Mouse (Mus musculus) heart, embryonic 12.5 days (tissue): ENCODE data around the gene Inpp5k. TPM values are rescaled to one million over a fixed set of nuclear protein-coding genes. Genes with fewer than 3 reads are reported as not detected.

Experiments
- ATAC-seq: fragments of 200-750 bp; cut with Nextera tagmentation; 2 replicates; pipeline ENCODE4 v1.8.0; 2017; ENCODE audit warnings: moderate TSS enrichment, moderate library complexity; ENCODE audit not compliant: insufficient number of reproducible peaks, low FRiP score
- H3K27ac ChIP-seq: fragments of 300-500 bp; sonication (generic); 2 replicates; pipeline ENCODE4 v1.5.1; 2016; ENCODE audit warnings: mild to moderate bottlenecking, moderate library complexity; ENCODE audit not compliant: poor library complexity, severe bottlenecking
- H3K27me3 ChIP-seq: fragments of 300-500 bp; sonication (generic); replicated peaks from 2 replicates; pipeline ENCODE4 v1.6.1; 2016; ENCODE audit warnings: mild to moderate bottlenecking, moderate library complexity
- H3K36me3 ChIP-seq: fragments of 300-500 bp; sonication (generic); 2 replicates; pipeline ENCODE4 v1.6.1; 2016; ENCODE audit warnings: mild to moderate bottlenecking, moderate library complexity
- H3K4me1 ChIP-seq: fragments of 300-500 bp; sonication (generic); replicated peaks from 2 replicates; pipeline ENCODE4 v1.6.1; 2016; ENCODE audit warnings: mild to moderate bottlenecking
- H3K4me2 ChIP-seq: fragments of 300-500 bp; sonication (generic); 2 replicates; pipeline ENCODE4 v1.6.1; 2016; ENCODE audit warnings: mild to moderate bottlenecking, moderate library complexity
- H3K4me3 ChIP-seq: fragments of 300-500 bp; sonication (generic); 2 replicates; pipeline ENCODE4 v1.5.1; 2016; ENCODE audit warnings: mild to moderate bottlenecking
- H3K9ac ChIP-seq: fragments of 300-500 bp; sonication (generic); 2 replicates; pipeline ENCODE4 v1.6.1; 2016; ENCODE audit warnings: mild to moderate bottlenecking, moderate library complexity
- H3K9me3 ChIP-seq: fragments of 300-500 bp; sonication (generic); replicated peaks from 2 replicates; pipeline ENCODE4 v1.6.1; 2016; ENCODE audit warnings: mild to moderate bottlenecking, moderate library complexity
- WGBS: fragments of 180-500 bp; shearing (Covaris S2); methylation state at CpG from one replicate; pipeline ENCODE4 v1.1.7; 2016; 5-methylcytosine and 5-hydroxymethylcytosine counted together
- polyA plus RNA-seq: library from polyadenylated mRNA; unstranded; fragments of >200 nt; fragmentation: Nextera tagmentation; extraction: Ambion mirVana; gene quantifications from 2 replicates; pipeline ENCODE4 v1.2.1, GENCODE M21; 2016

Gene Inpp5k
- polyA plus RNA-seq, 1 experiment from 2014 or later: 17.3 TPM

- ATAC-seq: no peak
- Histone ChIP-seq H3K4me3 (no peak overlapping the region), H3K4me2 (no peak overlapping the region), H3K27me3 (no peaks in the 10 kb centered on the region), H3K4me1 (no peaks in the 10 kb centered on the region), H3K9me3 (no peaks in the 10 kb centered on the region), H3K9ac (no peak overlapping the region), H3K36me3 (peaks cover 94% of the 10 kb centered on the region), H3K27ac (no peak overlapping the region)
- 88% methylated on average over 11 of the region's 11 CpGs for WGBS
These were observed 38.5 kb downstream of the Inpp5k start for GRCm38 (mm10) chr11:75669176-75669852.

- no peak overlapping the region for H3K4me2 ChIP-seq
- WGBS: 92% methylated on average over 12 of the region's 12 CpGs
- H3K36me3 ChIP-seq: peaks cover 90% of the 10 kb centered on the region
- H3K27ac ChIP-seq: no peak overlapping the region
- H3K4me3 ChIP-seq: no peak overlapping the region
- H3K9ac ChIP-seq: no peak overlapping the region
- ATAC-seq: no peak
- no peaks in the 10 kb centered on the region for H3K4me1 ChIP-seq
- no peaks in the 10 kb centered on the region for H3K9me3 ChIP-seq
- no peaks in the 10 kb centered on the region for H3K27me3 ChIP-seq
These were observed 39.0 kb downstream of the Inpp5k start for GRCm38 (mm10) chr11:75669853-75670200.

GRCm38 (mm10) chr11:75671426-75672180 is 40.8 kb downstream of the Inpp5k start:
- Histone ChIP-seq H3K9ac (no peak overlapping the region), H3K4me3 (no peak overlapping the region), H3K4me1 (no peaks in the 10 kb centered on the region), H3K4me2 (no peak overlapping the region), H3K9me3 (no peaks in the 10 kb centered on the region), H3K36me3 (peaks cover 74% of the 10 kb centered on the region), H3K27me3 (no peaks in the 10 kb centered on the region), H3K27ac (no peak overlapping the region)
- 0 out of 2 replicates have a peak, but pooled peaks have one; percentile 15 for ATAC-seq
- 89% methylated on average over 22 of the region's 22 CpGs for WGBS

- Histone ChIP-seq H3K9me3 (no peaks in the 10 kb centered on the region), H3K27me3 (no peaks in the 10 kb centered on the region), H3K9ac (no peak overlapping the region), H3K4me3 (no peak overlapping the region), H3K27ac (no peak overlapping the region), H3K4me1 (0 out of 2 replicates have a peak, but pooled peaks cover under 1% of the 10 kb centered on the region), H3K36me3 (peaks cover 57% of the 10 kb centered on the region), H3K4me2 (no peak overlapping the region)
- WGBS: 94% methylated on average over 5 of the region's 5 CpGs
- no peak for ATAC-seq
These were observed 42.6 kb downstream of the Inpp5k start for GRCm38 (mm10) chr11:75673411-75673810.

GRCm38 (mm10) chr11:75674875-75675274 is 44.1 kb downstream of the Inpp5k start:
- ATAC-seq: no peak
- H3K4me2 ChIP-seq: no peak overlapping the region
- H3K27ac ChIP-seq: no peak overlapping the region
- H3K4me1 ChIP-seq: 0 out of 2 replicates have a peak, but pooled peaks cover 3% of the 10 kb centered on the region
- no peak overlapping the region for H3K9ac ChIP-seq
- no peaks in the 10 kb centered on the region for H3K27me3 ChIP-seq
- H3K9me3 ChIP-seq: no peaks in the 10 kb centered on the region
- peaks cover 42% of the 10 kb centered on the region for H3K36me3 ChIP-seq
- no peak overlapping the region for H3K4me3 ChIP-seq
- WGBS: 84% methylated on average over 3 of the region's 3 CpGs

GRCm38 (mm10) chr11:75677881-75678746 is 47.3 kb downstream of the Inpp5k start:
- H3K36me3 ChIP-seq: peaks cover 18% of the 10 kb centered on the region

GRCm38 (mm10) chr11:75678747-75679438 is 48.1 kb downstream of the Inpp5k start, which contains the start of gene Crk:
TSS of gene Crk (plus strand) at chr11:75679259.
- H3K4me3 ChIP-seq: peak within 1 kb of the TSS; percentile 94
- H3K9ac ChIP-seq: peak within 1 kb of the TSS; percentile 97
- H3K9me3 ChIP-seq: no peaks in the 10 kb centered on the region
- H3K27ac ChIP-seq: peak within 1 kb of the TSS; percentile 93
- no peaks in the 10 kb centered on the region for H3K27me3 ChIP-seq
- peak; percentile 98 for ATAC-seq
- H3K4me1 ChIP-seq: peaks cover 17% of the 10 kb centered on the region
- peak within 1 kb of the TSS; percentile 75 for H3K4me2 ChIP-seq
- peaks cover 18% of the 10 kb centered on the region for H3K36me3 ChIP-seq
- under 1% methylated on average over 55 of the region's 55 CpGs for WGBS

More at GRCm38 (mm10) chr11:75677881-75678746, 47.3 kb downstream of the Inpp5k start:
- ATAC-seq: no peak
- no peaks in the 10 kb centered on the region for H3K9me3 ChIP-seq
- H3K4me2 ChIP-seq: peak overlapping the region; percentile 75
- peaks cover 17% of the 10 kb centered on the region for H3K4me1 ChIP-seq
- peak overlapping the region; percentile 93 for H3K27ac ChIP-seq
- WGBS: 78% methylated on average over 3 of the region's 3 CpGs
- no peaks in the 10 kb centered on the region for H3K27me3 ChIP-seq
- H3K9ac ChIP-seq: peak overlapping the region; percentile 64
- H3K4me3 ChIP-seq: peak overlapping the region; percentile 94

- Histone ChIP-seq H3K4me2 (peak overlapping the region; percentile 75), H3K4me3 (peak overlapping the region; percentile 94), H3K4me1 (peaks cover 17% of the 10 kb centered on the region), H3K27me3 (no peaks in the 10 kb centered on the region), H3K27ac (peak overlapping the region; percentile 93), H3K36me3 (peaks cover 22% of the 10 kb centered on the region), H3K9me3 (no peaks in the 10 kb centered on the region), H3K9ac (peak overlapping the region; percentile 97)
- ATAC-seq: peak; percentile 72
- WGBS: under 1% methylated on average over 43 of the region's 43 CpGs
These were observed 48.8 kb downstream of the Inpp5k start for GRCm38 (mm10) chr11:75679439-75680171.

- ATAC-seq: no peak
- Histone ChIP-seq H3K36me3 (peaks cover 27% of the 10 kb centered on the region), H3K4me2 (no peak overlapping the region), H3K9me3 (no peaks in the 10 kb centered on the region), H3K4me3 (no peak overlapping the region), H3K4me1 (peaks cover 25% of the 10 kb centered on the region), H3K27ac (no peak overlapping the region), H3K9ac (no peak overlapping the region), H3K27me3 (no peaks in the 10 kb centered on the region)
- WGBS: 94% methylated on average over 5 of the region's 5 CpGs
These were observed 53.7 kb downstream of the Inpp5k start for GRCm38 (mm10) chr11:75684462-75684861.

- Histone ChIP-seq H3K27me3 (no peaks in the 10 kb centered on the region), H3K9ac (no peak overlapping the region), H3K9me3 (no peaks in the 10 kb centered on the region), H3K36me3 (peaks cover 29% of the 10 kb centered on the region), H3K4me3 (no peak overlapping the region), H3K4me1 (peaks cover 25% of the 10 kb centered on the region), H3K4me2 (no peak overlapping the region), H3K27ac (no peak overlapping the region)
- WGBS: 67% methylated on average over 2 of the region's 2 CpGs
- no peak for ATAC-seq
These were observed 54.2 kb downstream of the Inpp5k start for GRCm38 (mm10) chr11:75684956-75685355.
